Mouse (Mus musculus) C2C12 (cell line): Measurements from ENCODE around the gene Hadh.

ENCODE experiments used
- CEBPB ChIP-seq: IDR thresholded peaks from one replicate; pipeline ENCODE4 v1.6.1; 2011; ENCODE audit warnings: low read depth, mild to moderate bottlenecking, control low read depth, moderate library complexity
- CTCF ChIP-seq: IDR thresholded peaks from one replicate; pipeline ENCODE4 v1.5.1; 2011; ENCODE audit not compliant: control insufficient read depth, insufficient read depth, insufficient read length
- FOSL1 ChIP-seq: IDR thresholded peaks from one replicate; pipeline ENCODE4 v1.8.0; 2011; ENCODE audit warnings: mild to moderate bottlenecking, low read length; ENCODE audit not compliant: poor library complexity, insufficient read depth, severe bottlenecking
- MAX ChIP-seq: IDR thresholded peaks from one replicate; pipeline ENCODE4 v1.6.1; 2011; ENCODE audit warnings: mild to moderate bottlenecking, control low read depth
- MYOD1 ChIP-seq: IDR thresholded peaks from one replicate; pipeline ENCODE4 v1.6.1; 2011; ENCODE audit warnings: low read depth; ENCODE audit not compliant: control insufficient read depth, insufficient read length
- MYOG ChIP-seq: IDR thresholded peaks from one replicate; pipeline ENCODE4 v1.6.1; 2011; ENCODE audit not compliant: control insufficient read depth, insufficient read length; ENCODE audit errors: extremely low read depth
- USF1 ChIP-seq: IDR thresholded peaks from one replicate; pipeline ENCODE4 v1.6.1; 2011; ENCODE audit warnings: low read depth, mild to moderate bottlenecking, control low read depth, moderate library complexity

DNA sequence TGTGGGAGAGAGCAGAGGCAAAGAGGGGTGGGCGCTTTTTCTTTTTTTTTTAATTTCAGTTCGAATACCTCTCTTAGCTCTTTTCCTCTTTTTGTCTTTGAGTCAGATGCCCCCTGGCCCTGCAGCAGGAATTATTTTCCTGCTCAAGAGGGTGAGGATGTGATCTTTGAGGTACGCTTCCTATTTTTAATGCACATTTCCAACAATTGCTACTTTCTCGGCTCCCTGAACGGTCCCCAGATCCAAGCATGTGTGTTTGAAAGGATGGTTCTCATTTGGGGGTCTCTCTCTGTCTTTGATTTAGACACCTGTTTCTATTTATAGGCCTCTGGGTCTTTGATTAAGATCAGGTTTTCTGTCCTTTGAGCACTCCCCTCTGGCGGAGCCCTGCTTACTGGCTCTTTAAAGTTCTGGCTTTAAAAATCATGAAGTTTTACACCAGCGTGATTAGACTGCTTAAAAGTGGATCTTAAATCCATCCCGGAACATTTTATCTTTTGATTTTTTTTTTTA lies 75.3 kb downstream of the Hadh start:
- no peak for TF ChIP-seq CTCF
- no peak for TF ChIP-seq USF1
- no peak for TF ChIP-seq MYOG
- no peak for TF ChIP-seq MYOD1
- TF ChIP-seq MAX, result no peak
- TF ChIP-seq FOSL1, result no peak
- TF ChIP-seq CEBPB, result no peak
